Mouse (Mus musculus): ENCODE results near the gene Rrm1. TPM values are rescaled to one million over a fixed set of nuclear protein-coding genes. Genes with fewer than 3 reads are reported as not detected.

Rrm1 gene
- 41.4 TPM for total RNA-seq (2023)

GRCm38 (mm10) chr7:102441657-102442391 is at the start of gene Rrm1:
TSS of gene Rrm1 (plus strand) at chr7:102441695.

DNA sequence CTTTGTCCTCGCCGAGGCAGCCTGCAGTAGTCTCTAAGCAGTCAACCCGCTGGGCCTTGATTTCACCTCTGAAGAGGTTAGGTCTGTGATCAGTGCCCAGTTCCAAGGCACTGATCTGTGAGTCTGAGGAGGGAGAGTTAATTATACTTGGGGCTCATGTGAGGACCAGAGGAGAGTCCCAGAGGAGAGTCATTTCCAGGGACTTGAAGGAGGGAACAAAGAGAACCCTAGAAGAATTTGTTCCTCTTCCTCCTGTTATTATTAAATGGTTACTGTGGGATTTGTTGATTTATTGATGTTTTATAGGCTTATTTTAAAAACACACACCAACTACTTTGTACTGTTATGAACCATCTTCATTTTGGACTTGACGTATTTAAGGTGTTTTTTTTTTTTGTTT is 40.1 kb downstream of the Rrm1 start, which contains the start of gene Olfr543:
TSS of gene Olfr543 (minus strand) at position 101 of the 400 bp plus-strand sequence.

GRCm38 (mm10) chr7:102488161-102488560 is 46.7 kb downstream of the Rrm1 start, which contains the start of gene Olfr544:
TSS of gene Olfr544 (minus strand) at chr7:102488313.

DNA sequence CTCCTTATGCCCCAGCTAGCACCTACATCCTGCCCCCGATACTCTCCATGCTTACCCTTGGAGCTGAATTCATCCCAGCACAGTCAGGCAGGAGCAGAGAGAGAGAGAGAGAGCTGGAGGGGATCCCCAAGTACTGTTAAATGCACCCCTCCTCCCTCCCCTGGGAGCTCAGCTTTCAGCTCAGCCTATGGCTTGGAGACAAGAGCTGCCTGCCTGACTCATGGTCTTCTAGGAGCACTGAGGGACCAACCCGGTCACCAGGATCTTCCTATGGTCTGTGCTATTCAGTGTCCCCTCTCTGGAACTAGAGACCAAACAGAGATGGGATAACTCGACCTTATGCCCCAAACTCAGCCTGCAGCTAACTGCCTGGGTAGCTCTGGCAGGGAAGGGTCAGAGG is 58.0 kb downstream of the Rrm1 start, which contains the start of gene Olfr545:
TSS of gene Olfr545 (minus strand) at position 101 of the 400 bp plus-strand sequence.

Other genes starting within 250 kb of the Rrm1 start
- 111 TPM for gene Nup98, start 231.5 kb upstream of the Rrm1 start, total RNA-seq (2023)
- gene Pgap2, start 231.5 kb upstream of the Rrm1 start, total RNA-seq (2023), result 42.9 TPM
- gene Rhog, start 185.6 kb upstream of the Rrm1 start, total RNA-seq (2023), result 170 TPM
- gene Stim1, start 173.9 kb upstream of the Rrm1 start, total RNA-seq (2023), result 163 TPM
- gene Olfr543, start 40.0 kb downstream of the Rrm1 start, total RNA-seq (2023), result not detected
- not detected for gene Olfr544, start 46.6 kb downstream of the Rrm1 start, total RNA-seq (2023)
- not detected for gene Olfr545, start 57.9 kb downstream of the Rrm1 start, total RNA-seq (2023)
- gene Olfr547, start 93.1 kb downstream of the Rrm1 start, total RNA-seq (2023), result not detected
- not detected for gene Olfr548-ps1, start 99.2 kb downstream of the Rrm1 start, total RNA-seq (2023)
- gene Olfr549, start 108.2 kb downstream of the Rrm1 start, total RNA-seq (2023), result not detected
- 49.0 TPM for gene Trim21, start 123.8 kb downstream of the Rrm1 start, total RNA-seq (2023)
- gene Olfr550, start 129.7 kb downstream of the Rrm1 start, total RNA-seq (2023), result not detected
- not detected for gene Olfr551, start 150.2 kb downstream of the Rrm1 start, total RNA-seq (2023)
- not detected for gene Olfr552, start 156.1 kb downstream of the Rrm1 start, total RNA-seq (2023)
- not detected for gene Olfr553, start 176.5 kb downstream of the Rrm1 start, total RNA-seq (2023)
- not detected for gene Olfr554, start 196.7 kb downstream of the Rrm1 start, total RNA-seq (2023)
- not detected for gene Olfr555, start 217.1 kb downstream of the Rrm1 start, total RNA-seq (2023)
- gene Olfr556, start 223.2 kb downstream of the Rrm1 start, total RNA-seq (2023), result not detected
- gene Trim68, start 245.6 kb downstream of the Rrm1 start, total RNA-seq (2023), result 11.6 TPM

Data from CD4-positive naive resting alpha-beta T cell, adult 57 days (primary cell).